Mouse (Mus musculus) lung, postnatal 0 days (tissue): Measurements from ENCODE around the gene Ifitm2.

Experiments used
- CTCF ChIP-seq: IDR thresholded peaks from 2 replicates; pipeline ENCODE4 v1.5.1; 2016; ENCODE audit warnings: antibody characterized with exemption, mild to moderate bottlenecking
- EP300 ChIP-seq: IDR thresholded peaks from 2 replicates; pipeline ENCODE4 v1.6.1; 2016; ENCODE audit warnings: antibody characterized with exemption, mild to moderate bottlenecking, control low read depth

DNA sequence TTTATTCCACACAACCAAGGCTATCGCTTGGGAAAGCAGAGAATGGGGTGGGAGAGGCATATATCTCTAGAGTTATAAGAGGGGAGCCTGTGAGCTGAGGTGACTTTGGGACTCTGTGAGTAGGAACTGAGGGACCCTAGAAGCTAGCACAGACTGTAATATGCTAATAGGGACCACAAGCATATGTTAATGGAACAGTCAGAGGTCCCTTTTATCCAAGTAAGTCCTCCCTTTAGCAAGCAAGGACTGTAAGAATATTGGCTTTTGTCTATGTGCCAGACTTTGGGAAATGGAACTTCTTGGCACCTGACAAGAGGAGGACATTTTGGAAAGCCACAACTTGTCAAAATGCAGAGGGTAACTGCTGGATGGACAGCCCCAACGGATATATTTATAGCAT is 16.9 kb downstream of the Ifitm2 start:
- TF ChIP-seq CTCF (no peak), EP300 (no peak)
